Mouse (Mus musculus): Measurements from ENCODE around the gene Nin.

Nin gene

GRCm38 (mm10) chr12:70082935-70083532, 30.5 kb downstream of the Nin start:
- no peak for DNase-seq (ENCODE audit: low spot score)

GRCm38 (mm10) chr12:70082485-70082884, 31.0 kb downstream of the Nin start:
- no peak for DNase-seq (ENCODE audit: low spot score)

- no peak for DNase-seq (ENCODE audit: low spot score)
Measured at GRCm38 (mm10) chr12:70078471-70079025, 35.0 kb downstream of the Nin start.

GRCm38 (mm10) chr12:70076493-70076892, 37.0 kb downstream of the Nin start:
- DNase-seq (ENCODE audit: low spot score): no peak

- no peak for DNase-seq (ENCODE audit: low spot score)
Measured at GRCm38 (mm10) chr12:70075001-70075400, 38.5 kb downstream of the Nin start.

- no peak for DNase-seq (ENCODE audit: low spot score)
Measured at GRCm38 (mm10) chr12:70070888-70071287, 42.6 kb downstream of the Nin start.

- no peak for DNase-seq (ENCODE audit: low spot score)
Measured at GRCm38 (mm10) chr12:70070306-70070705, 43.2 kb downstream of the Nin start.

- no peak for DNase-seq (ENCODE audit: low spot score)
Measured at GRCm38 (mm10) chr12:70068647-70069257, 44.8 kb downstream of the Nin start.

GRCm38 (mm10) chr12:70067849-70068248, 45.7 kb downstream of the Nin start:
- no peak for DNase-seq (ENCODE audit: low spot score)

- peak; percentile 33 for DNase-seq (ENCODE audit: low spot score)
Measured at GRCm38 (mm10) chr12:70062114-70062513, 51.4 kb downstream of the Nin start.

- no peak for DNase-seq (ENCODE audit: low spot score)
Measured at GRCm38 (mm10) chr12:70058956-70059851, 54.3 kb downstream of the Nin start.

GRCm38 (mm10) chr12:70050699-70051098, 62.8 kb downstream of the Nin start:
- no peak for DNase-seq (ENCODE audit: low spot score)

- no peak for DNase-seq (ENCODE audit: low spot score)
Measured at GRCm38 (mm10) chr12:70048741-70049140, 64.8 kb downstream of the Nin start.

GRCm38 (mm10) chr12:70047281-70047680, 66.2 kb downstream of the Nin start:
- no peak for DNase-seq (ENCODE audit: low spot score)

- DNase-seq (ENCODE audit: low spot score): no peak
Measured at GRCm38 (mm10) chr12:70044353-70044752, 69.2 kb downstream of the Nin start.

- no peak for DNase-seq (ENCODE audit: low spot score)
Measured at GRCm38 (mm10) chr12:70043421-70043820, 70.1 kb downstream of the Nin start.

GRCm38 (mm10) chr12:70040981-70041380, 72.5 kb downstream of the Nin start:
- DNase-seq (ENCODE audit: low spot score): no peak

GRCm38 (mm10) chr12:70036722-70037305, 76.7 kb downstream of the Nin start:
- DNase-seq (ENCODE audit: low spot score): no peak

- DNase-seq (ENCODE audit: low spot score): no peak
Measured at GRCm38 (mm10) chr12:70026233-70026632, 87.3 kb downstream of the Nin start.

- DNase-seq (ENCODE audit: low spot score): no peak
Measured at GRCm38 (mm10) chr12:70025431-70025830, 88.1 kb downstream of the Nin start.

GRCm38 (mm10) chr12:70023580-70023979, 89.9 kb downstream of the Nin start:
- no peak for DNase-seq (ENCODE audit: low spot score)

- no peak for DNase-seq (ENCODE audit: low spot score)
Measured at GRCm38 (mm10) chr12:70018153-70018552, 95.4 kb downstream of the Nin start.

All from ovary, postnatal 14 days (tissue).